Mouse (Mus musculus): ENCODE data around the gene S1pr2. TPM values are rescaled to one million over a fixed set of nuclear protein-coding genes. Genes with fewer than 3 reads are reported as not detected.

S1pr2 gene
- polyA plus RNA-seq, 1 experiment from 2014 or later, result 36.1 TPM

DNA sequence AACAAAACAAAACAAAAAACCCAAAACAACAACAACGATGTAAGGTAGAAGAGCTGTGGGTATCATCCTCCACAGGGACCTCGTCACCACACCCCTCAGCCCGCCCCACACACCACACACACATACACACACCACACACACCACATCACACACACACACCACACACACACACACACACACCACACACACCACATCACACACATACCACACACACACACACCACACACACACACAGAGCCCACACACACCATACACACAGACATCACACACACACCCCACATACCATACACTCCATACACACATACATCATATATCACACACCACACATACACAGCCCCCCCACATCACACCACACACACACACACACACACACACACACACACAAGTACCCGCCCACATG is 15.0 kb upstream of the S1pr2 start:
- no peaks in the 10 kb centered on the region for H3K9me3 ChIP-seq (ENCODE audit: control insufficient read depth, low read length)

GRCm38 (mm10) chr9:20990861-20991260 is 14.3 kb upstream of the S1pr2 start:
- Histone ChIP-seq H3K36me3 (ENCODE audit: control insufficient read depth, insufficient read depth, low read length) (no peaks in the 10 kb centered on the region), H3K4me1 (ENCODE audit: control insufficient read depth, insufficient read depth, low read length) (0 out of 2 replicates have a peak, but pooled peaks cover 6% of the 10 kb centered on the region), H3K4me2 (replicated peaks; ENCODE audit: low read depth, low read length) (peak overlapping the region; percentile 21; the same call in 1 of the 2 replicates), H3K9ac (ENCODE audit: low read depth, low read length) (0 out of 2 replicates have a peak overlapping the region, but pooled peaks have one; percentile 8), H3K27me3 (ENCODE audit: control insufficient read depth, insufficient read depth, low read length) (no peaks in the 10 kb centered on the region; the same call in 1 of the 2 replicates), H3K4me3 (ENCODE audit: low read length) (0 out of 2 replicates have a peak overlapping the region, but pooled peaks have one; percentile 2), H3K9me3 (ENCODE audit: control insufficient read depth, low read length) (no peaks in the 10 kb centered on the region), H3K27ac (ENCODE audit: low read depth, low read length) (no peak overlapping the region)
- 0 out of 2 replicates have a peak, but pooled peaks have one; percentile 10 for ATAC-seq (ENCODE audit: low FRiP score, low TSS enrichment)
- WGBS, result 2% methylated on average over 10 of the region's 10 CpGs

More for the DNA sequence above, 15.0 kb upstream of the S1pr2 start:
- H3K27me3 ChIP-seq (ENCODE audit: control insufficient read depth, insufficient read depth, low read length), result no peaks in the 10 kb centered on the region; the same call in 1 of the 2 replicates
- no peak for ATAC-seq (ENCODE audit: low FRiP score, low TSS enrichment)
- no peak overlapping the region for H3K4me3 ChIP-seq (ENCODE audit: low read length)
- 93% methylated on average over 4 of the region's 4 CpGs for WGBS
- no peak overlapping the region for H3K27ac ChIP-seq (ENCODE audit: low read depth, low read length)
- 0 out of 2 replicates have a peak, but pooled peaks cover 6% of the 10 kb centered on the region for H3K4me1 ChIP-seq (ENCODE audit: control insufficient read depth, insufficient read depth, low read length)
- H3K4me2 ChIP-seq (replicated peaks; ENCODE audit: low read depth, low read length), result no peak overlapping the region
- H3K36me3 ChIP-seq (ENCODE audit: control insufficient read depth, insufficient read depth, low read length), result no peaks in the 10 kb centered on the region
- H3K9ac ChIP-seq (ENCODE audit: low read depth, low read length), result no peak overlapping the region

DNA sequence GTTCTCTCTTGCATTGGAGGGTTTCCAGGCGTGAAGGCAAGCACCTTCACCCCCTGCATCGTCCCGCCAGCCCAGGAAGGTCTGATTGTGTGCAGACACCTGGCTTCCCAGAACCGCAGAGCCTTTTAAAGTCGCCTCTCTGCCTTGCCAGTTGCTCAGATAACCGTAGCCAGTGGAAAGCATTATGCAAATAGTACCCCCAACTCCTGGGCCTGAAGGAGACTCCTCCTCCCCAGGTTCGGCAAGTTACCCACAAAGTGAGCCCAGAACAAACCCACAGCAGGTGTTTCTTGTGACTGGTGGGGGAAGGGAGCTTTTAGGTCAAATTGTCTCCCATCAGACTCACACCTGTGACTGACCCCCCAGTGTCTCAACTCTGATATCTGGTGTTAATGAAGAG is 11.4 kb upstream of the S1pr2 start:
- Histone ChIP-seq H3K36me3 (ENCODE audit: control insufficient read depth, insufficient read depth, low read length) (no peaks in the 10 kb centered on the region), H3K9me3 (ENCODE audit: control insufficient read depth, low read length) (no peaks in the 10 kb centered on the region), H3K27me3 (ENCODE audit: control insufficient read depth, insufficient read depth, low read length) (no peaks in the 10 kb centered on the region; the same call in 1 of the 2 replicates), H3K4me1 (ENCODE audit: control insufficient read depth, insufficient read depth, low read length) (0 out of 2 replicates have a peak, but pooled peaks cover 10% of the 10 kb centered on the region), H3K4me2 (replicated peaks; ENCODE audit: low read depth, low read length) (no peak overlapping the region), H3K27ac (ENCODE audit: low read depth, low read length) (peak overlapping the region; percentile 42; the same call in 1 of the 2 replicates), H3K4me3 (ENCODE audit: low read length) (no peak overlapping the region), H3K9ac (ENCODE audit: low read depth, low read length) (no peak overlapping the region)
- no peak for ATAC-seq (ENCODE audit: low FRiP score, low TSS enrichment)
- WGBS, result 21% methylated on average over 7 of the region's 7 CpGs

DNA sequence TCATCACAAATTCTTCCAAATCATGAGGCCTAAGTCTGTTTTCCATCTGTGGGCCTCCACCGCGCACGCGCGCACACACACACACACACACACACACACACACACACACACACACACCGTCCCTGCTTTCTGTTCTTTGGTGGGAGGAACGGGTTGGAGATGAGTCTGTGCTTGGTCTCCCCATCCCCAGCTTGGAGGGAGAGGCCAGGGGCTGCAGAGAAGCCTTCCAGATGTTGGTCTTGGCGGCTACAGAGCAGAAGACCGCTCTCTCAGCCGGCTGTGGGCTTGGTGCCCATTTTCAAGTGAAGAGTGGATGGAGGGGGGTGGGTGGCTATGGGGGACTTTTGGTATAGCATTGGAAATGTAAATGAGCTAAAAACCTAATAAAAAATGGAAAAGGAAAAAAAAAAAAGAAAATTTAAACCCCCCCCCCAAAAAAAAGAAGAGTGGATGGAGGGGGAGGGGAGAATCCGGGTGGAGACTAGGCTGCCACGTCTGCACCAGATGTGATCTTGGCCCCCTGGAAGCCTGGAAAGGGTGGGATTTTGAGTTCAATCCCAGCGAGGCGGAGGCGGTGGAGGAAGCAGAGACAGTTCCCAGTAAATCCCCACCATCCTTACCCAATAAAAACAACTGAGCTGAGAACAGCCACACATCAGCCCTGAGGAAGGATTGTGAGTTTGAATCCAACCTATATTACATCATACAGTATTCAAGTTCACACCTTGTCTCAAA is 10.5 kb upstream of the S1pr2 start:
- Histone ChIP-seq H3K4me1 (ENCODE audit: control insufficient read depth, insufficient read depth, low read length) (0 out of 2 replicates have a peak, but pooled peaks cover 12% of the 10 kb centered on the region), H3K9me3 (ENCODE audit: control insufficient read depth, low read length) (no peaks in the 10 kb centered on the region), H3K27ac (ENCODE audit: low read depth, low read length) (peak overlapping the region; percentile 42; the same call in 1 of the 2 replicates), H3K9ac (ENCODE audit: low read depth, low read length) (no peak overlapping the region), H3K27me3 (ENCODE audit: control insufficient read depth, insufficient read depth, low read length) (no peaks in the 10 kb centered on the region; the same call in 1 of the 2 replicates), H3K4me2 (replicated peaks; ENCODE audit: low read depth, low read length) (no peak overlapping the region), H3K4me3 (ENCODE audit: low read length) (no peak overlapping the region), H3K36me3 (ENCODE audit: control insufficient read depth, insufficient read depth, low read length) (no peaks in the 10 kb centered on the region)
- 57% methylated on average over 15 of the region's 15 CpGs for WGBS
- ATAC-seq (ENCODE audit: low FRiP score, low TSS enrichment), result peak; percentile 75

DNA sequence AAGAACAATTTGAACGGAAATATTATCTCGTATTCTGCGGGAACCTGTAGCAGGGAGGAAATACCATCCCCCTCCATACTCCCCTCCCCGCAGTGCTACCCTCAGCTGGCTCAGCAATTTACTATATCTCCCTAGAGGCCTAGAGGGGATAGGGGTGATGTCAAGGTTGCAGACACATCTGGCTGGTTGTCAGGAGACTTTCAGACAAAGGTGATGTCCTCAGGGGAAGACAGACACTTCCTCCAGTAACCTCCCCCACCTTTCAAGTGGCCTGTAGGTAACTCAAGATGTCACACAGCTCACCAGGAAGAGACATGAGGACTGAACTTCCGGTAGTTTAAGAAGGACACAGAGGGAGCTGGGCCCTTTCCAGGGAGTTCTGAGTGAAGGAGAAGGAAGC is 6.6 kb upstream of the S1pr2 start:
- Histone ChIP-seq H3K9me3 (ENCODE audit: control insufficient read depth, low read length) (no peaks in the 10 kb centered on the region), H3K27me3 (ENCODE audit: control insufficient read depth, insufficient read depth, low read length) (no peaks in the 10 kb centered on the region), H3K4me1 (ENCODE audit: control insufficient read depth, insufficient read depth, low read length) (0 out of 2 replicates have a peak, but pooled peaks cover 7% of the 10 kb centered on the region), H3K36me3 (ENCODE audit: control insufficient read depth, insufficient read depth, low read length) (no peaks in the 10 kb centered on the region), H3K4me3 (ENCODE audit: low read length) (no peak overlapping the region), H3K4me2 (replicated peaks; ENCODE audit: low read depth, low read length) (no peak overlapping the region), H3K27ac (ENCODE audit: low read depth, low read length) (no peak overlapping the region), H3K9ac (ENCODE audit: low read depth, low read length) (no peak overlapping the region)
- 29% methylated on average over 5 of the region's 5 CpGs for WGBS
- ATAC-seq (ENCODE audit: low FRiP score, low TSS enrichment), result no peak

GRCm38 (mm10) chr9:20982171-20982570 is 5.6 kb upstream of the S1pr2 start:
- Histone ChIP-seq H3K9me3 (ENCODE audit: control insufficient read depth, low read length) (no peaks in the 10 kb centered on the region), H3K9ac (ENCODE audit: low read depth, low read length) (no peak overlapping the region), H3K4me1 (ENCODE audit: control insufficient read depth, insufficient read depth, low read length) (0 out of 2 replicates have a peak, but pooled peaks cover 7% of the 10 kb centered on the region), H3K36me3 (ENCODE audit: control insufficient read depth, insufficient read depth, low read length) (no peaks in the 10 kb centered on the region), H3K4me3 (ENCODE audit: low read length) (no peak overlapping the region), H3K27ac (ENCODE audit: low read depth, low read length) (no peak overlapping the region), H3K4me2 (replicated peaks; ENCODE audit: low read depth, low read length) (no peak overlapping the region), H3K27me3 (ENCODE audit: control insufficient read depth, insufficient read depth, low read length) (no peaks in the 10 kb centered on the region)
- no peak for ATAC-seq (ENCODE audit: low FRiP score, low TSS enrichment)
- 68% methylated on average over 3 of the region's 3 CpGs for WGBS

- Histone ChIP-seq H3K27ac (ENCODE audit: low read depth, low read length) (no peak overlapping the region), H3K4me2 (replicated peaks; ENCODE audit: low read depth, low read length) (no peak overlapping the region), H3K36me3 (ENCODE audit: control insufficient read depth, insufficient read depth, low read length) (no peaks in the 10 kb centered on the region), H3K9ac (ENCODE audit: low read depth, low read length) (no peak overlapping the region), H3K9me3 (ENCODE audit: control insufficient read depth, low read length) (no peaks in the 10 kb centered on the region), H3K27me3 (ENCODE audit: control insufficient read depth, insufficient read depth, low read length) (no peaks in the 10 kb centered on the region), H3K4me1 (ENCODE audit: control insufficient read depth, insufficient read depth, low read length) (peaks cover 12% of the 10 kb centered on the region), H3K4me3 (ENCODE audit: low read length) (no peak overlapping the region)
- no peak for ATAC-seq (ENCODE audit: low FRiP score, low TSS enrichment)
- 90% methylated on average over 7 of the region's 7 CpGs for WGBS
Observed at GRCm38 (mm10) chr9:20979769-20980168, 3.2 kb upstream of the S1pr2 start.

DNA sequence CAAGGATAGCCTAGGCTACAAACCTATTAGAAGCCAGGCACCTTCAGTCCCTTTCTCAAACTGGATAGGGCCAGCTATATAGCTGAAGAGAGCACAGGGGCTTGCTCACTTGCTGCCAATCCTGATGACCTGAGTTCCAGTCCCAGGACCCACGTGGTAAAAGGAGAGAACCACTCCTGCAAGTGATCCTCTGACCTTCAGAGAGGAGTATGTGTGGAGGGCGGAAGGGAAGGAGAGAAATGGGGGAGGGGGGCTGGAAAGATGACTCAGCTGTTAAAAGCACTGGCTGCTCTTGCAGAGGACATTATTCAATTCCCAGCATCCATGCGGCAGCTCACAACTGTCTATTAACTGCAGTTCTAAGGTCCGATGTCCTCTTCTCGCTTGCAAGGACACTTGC is 2.6 kb upstream of the S1pr2 start:
- Histone ChIP-seq H3K36me3 (ENCODE audit: control insufficient read depth, insufficient read depth, low read length) (no peaks in the 10 kb centered on the region), H3K27me3 (ENCODE audit: control insufficient read depth, insufficient read depth, low read length) (no peaks in the 10 kb centered on the region), H3K27ac (ENCODE audit: low read depth, low read length) (peak overlapping the region; percentile 51; the same call in 1 of the 2 replicates), H3K9ac (ENCODE audit: low read depth, low read length) (no peak overlapping the region), H3K4me1 (ENCODE audit: control insufficient read depth, insufficient read depth, low read length) (peaks cover 18% of the 10 kb centered on the region), H3K4me3 (ENCODE audit: low read length) (no peak overlapping the region), H3K9me3 (ENCODE audit: control insufficient read depth, low read length) (no peaks in the 10 kb centered on the region), H3K4me2 (replicated peaks; ENCODE audit: low read depth, low read length) (no peak overlapping the region)
- ATAC-seq (ENCODE audit: low FRiP score, low TSS enrichment), result no peak
- 51% methylated on average over 5 of the region's 5 CpGs for WGBS

Data from kidney, embryonic 14.5 days (tissue).